Mouse (Mus musculus): ENCODE data around the gene Slc34a3.

DNA sequence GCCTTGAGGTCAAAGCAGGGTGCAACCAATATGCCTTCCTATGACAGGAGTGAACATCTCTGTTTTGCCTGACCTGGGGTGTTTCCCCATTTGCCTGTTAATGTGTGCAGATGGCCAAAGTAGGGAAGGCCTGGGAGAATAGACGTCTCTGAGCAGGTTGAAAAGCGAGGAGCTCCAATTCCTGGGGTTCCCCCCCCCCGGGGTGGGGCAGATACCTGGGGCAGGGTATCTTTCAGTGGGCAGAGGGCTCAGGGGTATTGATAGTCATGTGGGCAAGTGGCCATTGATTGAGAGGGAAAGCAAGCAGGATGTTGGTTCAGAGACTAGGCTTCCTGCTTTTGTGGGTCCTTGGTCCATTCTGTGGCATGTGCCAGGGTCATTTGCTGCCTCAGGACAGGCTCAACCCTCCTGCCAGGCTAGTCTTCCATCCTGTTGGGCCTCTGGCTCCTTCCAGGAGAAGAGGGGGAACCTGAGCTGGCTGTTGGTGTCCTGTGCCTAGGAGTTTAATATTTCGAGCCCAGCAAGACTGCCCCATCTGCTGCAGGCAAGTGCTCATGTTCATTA is 33.7 kb upstream of the Slc34a3 start:
- TF ChIP-seq CTCF (IDR thresholded peaks at IDR 0.05; ENCODE audit: borderline replicate concordance, insufficient read depth, low read length) = no peak
- no peak for TF ChIP-seq POLR2A (IDR thresholded peaks at IDR 0.05; ENCODE audit: low read depth, low read length)
